Mouse (Mus musculus): ENCODE results near the gene Uckl1. TPM values are rescaled to one million over a fixed set of nuclear protein-coding genes. Genes with fewer than 3 reads are reported as not detected.

The Uckl1 gene
- polyA plus RNA-seq, 1 experiment from 2014 or later = 57.7 TPM

DNA sequence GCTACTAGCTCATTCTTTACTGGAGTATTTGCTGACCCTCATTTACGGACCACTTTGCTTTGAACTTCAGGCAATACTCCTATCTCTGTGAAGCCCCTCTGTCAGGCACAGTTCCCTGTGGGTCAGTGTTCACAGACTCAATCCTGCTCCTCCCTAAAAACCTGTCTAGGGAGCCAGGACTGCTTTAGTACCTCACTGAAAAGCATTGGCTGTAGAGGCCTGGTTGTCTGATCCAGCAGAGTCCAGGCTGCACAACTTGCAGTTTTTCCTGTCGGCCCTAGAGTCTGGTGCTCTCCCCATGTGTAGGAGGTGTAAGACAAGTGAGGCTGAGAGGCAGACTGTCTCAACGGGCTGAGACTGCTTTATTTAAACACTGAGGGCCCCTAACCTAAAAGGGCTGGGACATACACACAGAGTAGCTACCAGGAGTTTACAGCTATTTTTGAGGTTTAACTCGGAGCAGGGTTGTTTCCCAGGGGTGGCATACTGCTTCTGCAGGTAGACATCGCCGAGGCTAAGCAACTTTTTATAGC lies 15.6 kb upstream of the Uckl1 start:
- DNase-seq (ENCODE audit: low spot score) (no peak), ATAC-seq (ENCODE audit: low FRiP score) (no peak)
- H3K27me3 ChIP-seq (ENCODE audit: control insufficient read depth, insufficient read depth, low read length) = no peaks in the 10 kb centered on the region
- 74% methylated on average over 6 of the region's 6 CpGs for WGBS
- peak overlapping the region; percentile 17; the same call in 1 of the 2 replicates for H3K27ac ChIP-seq (ENCODE audit: low read depth, low read length)
- H3K4me2 ChIP-seq (replicated peaks; ENCODE audit: low read depth, low read length) = peak overlapping the region; percentile 69
- peaks cover 10% of the 10 kb centered on the region; the same call in 1 of the 2 replicates for H3K4me1 ChIP-seq (replicated peaks; ENCODE audit: control insufficient read depth, insufficient read depth, low read length)
- H3K9me3 ChIP-seq (ENCODE audit: control insufficient read depth, low read length) = no peaks in the 10 kb centered on the region
- H3K9ac ChIP-seq (ENCODE audit: low read depth, low read length) = no peak overlapping the region; the same call in 1 of the 2 replicates
- no peaks in the 10 kb centered on the region for H3K36me3 ChIP-seq (ENCODE audit: control insufficient read depth, insufficient read depth, low read length)
- H3K4me3 ChIP-seq (ENCODE audit: low read depth, low read length) = peak overlapping the region; percentile 58

- H3K4me3 ChIP-seq (ENCODE audit: low read depth, low read length) = peak within 1 kb of the TSS; percentile 74
- H3K27ac ChIP-seq (ENCODE audit: low read depth, low read length) = peak within 1 kb of the TSS; percentile 86
- peaks cover 10% of the 10 kb centered on the region; the same call in 1 of the 2 replicates for H3K4me1 ChIP-seq (replicated peaks; ENCODE audit: control insufficient read depth, insufficient read depth, low read length)
- no peaks in the 10 kb centered on the region for H3K27me3 ChIP-seq (ENCODE audit: control insufficient read depth, insufficient read depth, low read length)
- peak within 1 kb of the TSS; percentile 85 for H3K4me2 ChIP-seq (replicated peaks; ENCODE audit: low read depth, low read length)
- peak within 1 kb of the TSS; percentile 94 for H3K9ac ChIP-seq (ENCODE audit: low read depth, low read length)
- no peaks in the 10 kb centered on the region for H3K9me3 ChIP-seq (ENCODE audit: control insufficient read depth, low read length)
- 2% methylated on average over 71 of the region's 71 CpGs for WGBS
- ATAC-seq (ENCODE audit: low FRiP score) (peak; percentile 37), DNase-seq (ENCODE audit: low spot score) (peak; percentile 75)
- H3K36me3 ChIP-seq (ENCODE audit: control insufficient read depth, insufficient read depth, low read length) = no peaks in the 10 kb centered on the region
These were observed 14.0 kb upstream of the Uckl1 start, which contains the start of gene Samd10 for GRCm38 (mm10) chr2:181598454-181599351. Gene Samd10, minus strand, starts transcription at chr2:181599212.

DNA sequence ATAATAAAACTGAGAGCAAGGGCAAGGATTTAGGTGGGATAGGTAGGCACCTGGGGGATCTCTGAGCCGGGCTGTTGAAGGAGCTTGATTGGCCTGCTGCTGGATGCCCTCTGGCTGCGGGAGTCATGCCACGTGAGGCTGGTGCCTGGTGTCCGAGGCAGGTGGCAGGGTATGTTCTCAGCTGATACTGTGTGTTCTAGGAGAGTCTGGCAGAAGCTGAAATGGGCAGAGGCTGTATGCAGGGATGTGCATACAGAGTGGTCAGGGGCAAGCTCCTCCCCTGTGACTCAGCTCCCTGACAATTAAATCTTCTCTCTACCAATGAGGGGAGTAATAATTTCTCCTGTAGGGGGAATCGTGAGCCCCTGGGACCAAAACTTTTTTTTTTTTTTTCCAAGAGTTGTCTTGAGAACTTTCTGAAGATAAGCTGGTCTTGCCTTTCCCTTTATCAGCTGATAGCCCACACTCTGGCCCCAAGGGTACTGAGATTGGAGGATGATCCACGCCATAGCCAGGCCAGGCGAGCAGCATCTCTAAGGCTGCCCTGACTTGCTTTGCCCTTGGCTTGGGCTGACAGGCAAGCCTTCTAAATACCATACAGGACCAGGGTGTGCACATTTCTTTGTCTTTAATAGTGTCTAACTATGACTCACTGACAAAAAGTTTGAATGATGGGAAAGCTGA lies 12.8 kb upstream of the Uckl1 start:
- H3K4me2 ChIP-seq (replicated peaks; ENCODE audit: low read depth, low read length) = peak overlapping the region; percentile 85; the same call in 1 of the 2 replicates
- H3K9ac ChIP-seq (ENCODE audit: low read depth, low read length) = no peak overlapping the region
- no peak overlapping the region for H3K27ac ChIP-seq (ENCODE audit: low read depth, low read length)
- H3K9me3 ChIP-seq (ENCODE audit: control insufficient read depth, low read length) = no peaks in the 10 kb centered on the region
- no peaks in the 10 kb centered on the region for H3K36me3 ChIP-seq (ENCODE audit: control insufficient read depth, insufficient read depth, low read length)
- 73% methylated on average over 7 of the region's 7 CpGs for WGBS
- DNase-seq (ENCODE audit: low spot score) = no peak
- no peak overlapping the region for H3K4me3 ChIP-seq (ENCODE audit: low read depth, low read length)
- no peaks in the 10 kb centered on the region for H3K27me3 ChIP-seq (ENCODE audit: control insufficient read depth, insufficient read depth, low read length)
- H3K4me1 ChIP-seq (replicated peaks; ENCODE audit: control insufficient read depth, insufficient read depth, low read length) = peaks cover 10% of the 10 kb centered on the region; the same call in 1 of the 2 replicates
- ATAC-seq (ENCODE audit: low FRiP score) = no peak

- Histone ChIP-seq H3K27me3 (ENCODE audit: control insufficient read depth, insufficient read depth, low read length) (no peaks in the 10 kb centered on the region), H3K27ac (ENCODE audit: low read depth, low read length) (no peak overlapping the region), H3K9ac (ENCODE audit: low read depth, low read length) (no peak overlapping the region), H3K4me3 (ENCODE audit: low read depth, low read length) (no peak overlapping the region), H3K4me1 (replicated peaks; ENCODE audit: control insufficient read depth, insufficient read depth, low read length) (peaks cover 4% of the 10 kb centered on the region; the same call in 1 of the 2 replicates), H3K36me3 (ENCODE audit: control insufficient read depth, insufficient read depth, low read length) (no peaks in the 10 kb centered on the region), H3K4me2 (replicated peaks; ENCODE audit: low read depth, low read length) (no peak overlapping the region), H3K9me3 (ENCODE audit: control insufficient read depth, low read length) (no peaks in the 10 kb centered on the region)
- DNase-seq (ENCODE audit: low spot score) (no peak), ATAC-seq (ENCODE audit: low FRiP score) (no peak)
- 51% methylated on average over 6 of the region's 6 CpGs for WGBS
These were observed 11.7 kb upstream of the Uckl1 start for GRCm38 (mm10) chr2:181596221-181596960.

DNA sequence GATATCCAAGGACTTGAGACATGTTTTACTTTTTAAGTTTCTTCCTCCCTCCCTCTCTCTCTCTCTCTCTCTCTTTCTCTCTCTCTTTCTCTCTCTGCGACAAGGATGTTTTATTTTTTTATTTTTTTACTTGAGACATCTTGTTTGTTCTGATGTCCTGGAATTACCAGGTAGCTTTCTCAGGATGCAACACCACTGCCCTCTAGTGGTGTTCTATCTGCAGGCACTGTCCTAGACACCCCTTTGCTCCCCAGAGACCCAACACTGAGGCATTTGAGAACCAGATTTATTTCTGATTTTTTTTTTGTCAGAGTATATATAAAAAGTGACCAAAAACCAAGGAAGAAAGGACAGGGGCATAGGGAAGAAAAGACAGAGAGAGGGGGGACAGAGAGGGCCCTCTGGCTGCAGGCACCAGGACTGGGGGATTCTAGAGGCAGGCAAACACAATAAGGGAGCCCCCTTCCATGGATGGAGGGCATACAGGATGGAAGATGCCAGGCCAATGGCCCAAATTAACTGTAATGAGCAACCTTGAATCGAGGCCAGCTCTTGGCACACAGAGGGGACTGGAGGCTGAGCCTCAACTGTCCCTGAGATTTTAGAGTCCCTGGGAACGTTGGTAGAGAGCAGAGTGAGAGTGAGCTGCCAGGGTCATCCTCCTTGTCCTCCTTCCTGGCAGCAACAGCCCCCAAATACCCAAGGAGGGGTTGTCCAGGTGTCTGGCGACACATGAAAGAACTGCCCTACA lies 10.4 kb upstream of the Uckl1 start:
- Histone ChIP-seq H3K36me3 (ENCODE audit: control insufficient read depth, insufficient read depth, low read length) (no peaks in the 10 kb centered on the region; the same call in 1 of the 2 replicates), H3K4me1 (replicated peaks; ENCODE audit: control insufficient read depth, insufficient read depth, low read length) (peaks cover 4% of the 10 kb centered on the region; the same call in 1 of the 2 replicates), H3K9ac (ENCODE audit: low read depth, low read length) (no peak overlapping the region), H3K9me3 (ENCODE audit: control insufficient read depth, low read length) (no peaks in the 10 kb centered on the region), H3K4me2 (replicated peaks; ENCODE audit: low read depth, low read length) (no peak overlapping the region), H3K27me3 (ENCODE audit: control insufficient read depth, insufficient read depth, low read length) (no peaks in the 10 kb centered on the region), H3K27ac (ENCODE audit: low read depth, low read length) (no peak overlapping the region), H3K4me3 (ENCODE audit: low read depth, low read length) (no peak overlapping the region)
- DNase-seq (ENCODE audit: low spot score) = peak; percentile 47
- ATAC-seq (ENCODE audit: low FRiP score) = no peak
- 76% methylated on average over 4 of the region's 4 CpGs for WGBS

GRCm38 (mm10) chr2:181593937-181594336 lies 9.2 kb upstream of the Uckl1 start:
- ATAC-seq (ENCODE audit: low FRiP score) (no peak), DNase-seq (ENCODE audit: low spot score) (no peak)
- no peak overlapping the region for H3K27ac ChIP-seq (ENCODE audit: low read depth, low read length)
- peaks cover 4% of the 10 kb centered on the region; the same call in 1 of the 2 replicates for H3K4me1 ChIP-seq (replicated peaks; ENCODE audit: control insufficient read depth, insufficient read depth, low read length)
- no peak overlapping the region for H3K4me3 ChIP-seq (ENCODE audit: low read depth, low read length)
- no peak overlapping the region for H3K9ac ChIP-seq (ENCODE audit: low read depth, low read length)
- H3K9me3 ChIP-seq (ENCODE audit: control insufficient read depth, low read length) = no peaks in the 10 kb centered on the region
- no peaks in the 10 kb centered on the region for H3K27me3 ChIP-seq (ENCODE audit: control insufficient read depth, insufficient read depth, low read length)
- H3K36me3 ChIP-seq (ENCODE audit: control insufficient read depth, insufficient read depth, low read length) = peaks cover 4% of the 10 kb centered on the region; the same call in 1 of the 2 replicates
- no peak overlapping the region for H3K4me2 ChIP-seq (replicated peaks; ENCODE audit: low read depth, low read length)

- WGBS = 11% methylated on average over 6 of the region's 6 CpGs
- peak; percentile 12; the same call in 1 of the 2 replicates for ATAC-seq (ENCODE audit: low FRiP score)
- Histone ChIP-seq H3K9ac (ENCODE audit: low read depth, low read length) (peak overlapping the region; percentile 94), H3K4me1 (replicated peaks; ENCODE audit: control insufficient read depth, insufficient read depth, low read length) (peaks cover under 1% of the 10 kb centered on the region; the same call in 1 of the 2 replicates), H3K4me2 (replicated peaks; ENCODE audit: low read depth, low read length) (peak overlapping the region; percentile 92), H3K36me3 (ENCODE audit: control insufficient read depth, insufficient read depth, low read length) (peaks cover 5% of the 10 kb centered on the region; the same call in 1 of the 2 replicates), H3K9me3 (ENCODE audit: control insufficient read depth, low read length) (no peaks in the 10 kb centered on the region), H3K27me3 (ENCODE audit: control insufficient read depth, insufficient read depth, low read length) (no peaks in the 10 kb centered on the region), H3K27ac (ENCODE audit: low read depth, low read length) (peak overlapping the region; percentile 67; the same call in 1 of the 2 replicates), H3K4me3 (ENCODE audit: low read depth, low read length) (peak overlapping the region; percentile 96)
- DNase-seq (ENCODE audit: low spot score) = no peak
These were observed 8.3 kb upstream of the Uckl1 start for GRCm38 (mm10) chr2:181593042-181593421.
